Mouse (Mus musculus) embryonic fibroblast, embryonic 13.5 days (primary cell): ENCODE measurements around the gene Lrrc4b. TPM values are rescaled to one million over a fixed set of nuclear protein-coding genes. Genes with fewer than 3 reads are reported as not detected.

Experiments used
- H3K27ac ChIP-seq: 2 replicates; pipeline ENCODE4 v1.5.1; 2012; ENCODE audit warnings: low read length, control low read depth, inconsistent platforms; ENCODE audit not compliant: insufficient read depth
- H3K4me1 ChIP-seq: 2 replicates; pipeline ENCODE4 v1.6.1; 2011; ENCODE audit warnings: low read length; ENCODE audit not compliant: control insufficient read depth, insufficient read depth
- H3K4me3 ChIP-seq: 2 replicates; pipeline ENCODE4 v1.5.1; 2011; ENCODE audit warnings: mild to moderate bottlenecking, control low read depth, low read length; ENCODE audit not compliant: insufficient read depth
- CTCF ChIP-seq: IDR thresholded peaks from 2 replicates; pipeline ENCODE4 v1.5.1; 2011; ENCODE audit warnings: mild to moderate bottlenecking, control low read depth, low read length, moderate library complexity, borderline replicate concordance; ENCODE audit not compliant: insufficient read depth
- POLR2A ChIP-seq: IDR thresholded peaks from 2 replicates; pipeline ENCODE4 v1.6.1; 2011; ENCODE audit warnings: low read depth, mild to moderate bottlenecking, control low read depth, low read length, moderate library complexity
- polyA plus RNA-seq: library from polyadenylated mRNA; stranded (reverse); fragments of >200 nt; gene quantifications from 2 replicates; pipeline ENCODE4 v1.2.4, GENCODE M21; 2011; ENCODE audit warnings: low read depth; ENCODE audit not compliant: missing spikeins, insufficient read length

The Lrrc4b gene
- polyA plus RNA-seq, 1 experiment, result 0.32 TPM

DNA sequence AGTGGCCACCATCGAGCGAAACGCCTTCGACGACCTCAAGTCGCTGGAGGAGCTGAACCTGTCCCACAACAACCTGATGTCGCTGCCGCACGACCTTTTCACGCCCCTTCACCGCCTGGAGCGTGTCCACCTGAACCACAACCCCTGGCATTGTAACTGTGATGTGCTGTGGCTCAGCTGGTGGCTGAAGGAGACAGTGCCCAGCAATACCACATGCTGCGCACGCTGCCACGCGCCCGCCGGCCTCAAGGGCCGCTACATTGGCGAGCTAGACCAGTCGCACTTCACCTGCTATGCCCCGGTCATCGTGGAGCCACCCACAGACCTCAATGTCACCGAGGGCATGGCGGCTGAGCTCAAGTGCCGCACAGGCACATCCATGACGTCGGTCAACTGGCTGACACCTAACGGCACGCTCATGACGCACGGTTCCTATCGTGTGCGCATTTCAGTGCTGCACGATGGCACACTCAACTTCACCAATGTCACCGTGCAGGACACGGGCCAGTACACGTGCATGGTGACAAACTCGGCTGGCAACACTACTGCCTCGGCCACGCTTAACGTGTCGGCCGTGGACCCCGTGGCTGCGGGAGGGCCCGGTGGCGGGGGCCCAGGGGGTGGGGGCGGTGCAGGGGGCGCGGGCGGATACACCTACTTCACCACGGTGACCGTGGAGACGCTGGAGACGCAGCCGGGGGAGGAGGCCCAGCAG lies 32.8 kb downstream of the Lrrc4b start:
- TF ChIP-seq POLR2A (no peak), CTCF (no peak)
- Histone ChIP-seq H3K27ac (no peak overlapping the region), H3K4me3 (no peak overlapping the region), H3K4me1 (no peaks in the 10 kb centered on the region)

DNA sequence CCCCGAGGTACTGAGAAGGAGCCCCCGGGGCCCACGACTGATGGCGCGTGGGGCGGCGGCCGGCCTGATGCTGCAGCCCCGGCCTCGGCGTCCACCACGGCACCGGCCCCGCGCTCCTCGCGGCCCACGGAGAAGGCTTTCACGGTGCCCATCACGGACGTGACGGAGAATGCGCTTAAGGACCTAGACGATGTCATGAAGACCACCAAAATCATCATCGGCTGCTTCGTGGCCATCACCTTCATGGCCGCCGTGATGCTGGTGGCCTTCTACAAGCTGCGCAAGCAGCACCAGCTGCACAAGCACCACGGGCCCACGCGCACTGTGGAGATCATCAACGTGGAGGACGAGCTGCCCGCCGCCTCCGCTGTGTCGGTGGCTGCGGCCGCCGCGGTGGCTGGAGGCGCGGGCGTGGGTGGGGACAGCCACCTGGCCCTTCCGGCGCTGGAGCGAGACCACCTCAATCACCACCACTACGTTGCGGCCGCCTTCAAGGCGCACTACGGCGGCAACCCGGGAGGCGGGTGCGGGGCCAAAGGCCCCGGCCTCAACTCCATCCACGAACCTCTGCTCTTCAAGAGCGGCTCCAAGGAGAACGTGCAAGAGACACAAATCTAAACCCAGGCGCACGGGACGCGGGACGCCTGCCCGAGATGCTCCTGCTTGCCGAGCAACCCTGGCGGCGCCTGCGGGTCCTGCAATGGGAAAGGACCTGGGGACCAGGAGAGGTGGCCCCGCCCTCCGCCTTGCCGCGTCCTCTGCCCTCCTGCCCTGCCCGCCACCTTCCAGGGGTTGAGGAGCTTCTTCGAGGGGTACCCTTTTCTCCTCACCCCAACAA lies 33.6 kb downstream of the Lrrc4b start:
- no peaks in the 10 kb centered on the region for H3K4me1 ChIP-seq
- TF ChIP-seq CTCF, result no peak
- no peak for TF ChIP-seq POLR2A
- H3K27ac ChIP-seq, result no peak overlapping the region
- no peak overlapping the region for H3K4me3 ChIP-seq

- Histone ChIP-seq H3K4me1 (no peaks in the 10 kb centered on the region), H3K27ac (no peak overlapping the region), H3K4me3 (no peak overlapping the region)
- TF ChIP-seq POLR2A (no peak), CTCF (no peak)
These were observed 34.2 kb downstream of the Lrrc4b start for GRCm38 (mm10) chr7:44463056-44463425.

GRCm38 (mm10) chr7:44463556-44464225 lies 34.9 kb downstream of the Lrrc4b start:
- Histone ChIP-seq H3K4me1 (no peaks in the 10 kb centered on the region), H3K27ac (no peak overlapping the region), H3K4me3 (no peak overlapping the region)
- TF ChIP-seq POLR2A (no peak), CTCF (no peak)

DNA sequence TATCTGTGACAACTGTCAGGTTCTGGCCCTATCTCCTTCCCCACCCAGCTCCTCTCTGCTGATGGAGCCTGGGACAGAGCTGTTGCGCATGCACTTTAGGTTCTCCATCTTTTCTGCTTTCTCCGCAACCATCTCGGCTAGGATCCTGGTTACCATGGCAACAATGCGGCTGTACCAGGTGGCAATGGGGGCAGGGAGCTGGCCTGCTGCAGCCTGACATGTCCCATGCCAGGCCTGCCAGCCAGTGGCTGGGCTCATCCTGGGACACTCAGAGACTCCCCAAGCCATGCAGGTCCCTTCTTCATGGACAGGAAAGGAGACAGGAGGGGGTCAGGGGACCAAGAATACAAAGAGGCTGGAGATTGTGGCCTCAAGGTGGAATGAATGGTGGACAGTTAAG lies 35.7 kb downstream of the Lrrc4b start:
- Histone ChIP-seq H3K4me1 (no peaks in the 10 kb centered on the region), H3K27ac (no peak overlapping the region), H3K4me3 (no peak overlapping the region)
- no peak for TF ChIP-seq CTCF
- TF ChIP-seq POLR2A, result no peak

GRCm38 (mm10) chr7:44465111-44465510 lies 36.3 kb downstream of the Lrrc4b start, which contains the start of gene Aspdh:
TSS of gene Aspdh (plus strand) at chr7:44465391.
- Histone ChIP-seq H3K4me3 (no peak within 1 kb of the TSS), H3K4me1 (no peaks in the 10 kb centered on the region), H3K27ac (no peak within 1 kb of the TSS)
- no peak for TF ChIP-seq CTCF
- no peak for TF ChIP-seq POLR2A

DNA sequence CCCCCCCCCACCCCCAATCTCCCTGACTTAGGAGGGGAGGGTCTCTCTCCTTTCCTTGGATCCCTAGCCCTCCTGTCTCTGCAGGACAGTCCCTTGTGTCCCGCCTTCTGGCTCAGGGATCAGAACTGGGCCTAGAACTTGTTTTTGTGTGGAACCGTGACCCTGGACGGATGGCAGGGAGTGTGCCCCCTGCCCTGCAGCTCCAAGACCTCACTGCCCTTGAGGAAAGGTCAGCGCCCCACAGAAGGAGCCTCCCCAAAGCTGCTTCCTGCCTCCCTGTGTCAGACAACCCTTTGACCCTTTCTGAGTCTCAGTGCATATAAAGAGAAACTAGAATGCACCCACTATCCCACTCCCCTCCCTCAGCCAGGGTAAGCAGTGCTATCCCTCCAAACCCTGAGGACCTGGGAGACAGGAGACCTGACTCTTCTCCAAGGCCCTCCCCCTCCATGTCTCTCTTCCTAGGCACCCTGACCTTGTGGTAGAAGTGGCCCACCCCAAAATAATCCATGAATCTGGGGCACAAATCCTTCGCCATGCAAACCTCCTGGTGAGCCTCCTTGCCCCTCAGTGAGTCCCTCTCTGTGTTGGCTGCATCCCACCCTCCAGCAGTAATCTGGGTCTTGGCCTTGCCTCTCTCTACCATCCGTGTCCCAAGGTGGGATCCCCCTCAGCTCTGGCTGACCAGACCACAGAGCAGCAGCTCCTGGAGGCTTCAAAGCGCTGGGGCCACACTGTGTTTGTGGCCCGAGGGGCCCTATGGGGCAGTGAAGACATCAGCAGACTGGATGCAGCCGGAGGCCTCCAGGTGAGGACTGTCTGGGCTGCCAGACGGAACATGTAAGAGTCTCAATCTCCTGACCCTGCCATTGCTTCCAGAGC lies 37.4 kb downstream of the Lrrc4b start:
- H3K27ac ChIP-seq, result no peak overlapping the region
- no peak overlapping the region for H3K4me3 ChIP-seq
- no peaks in the 10 kb centered on the region for H3K4me1 ChIP-seq
- TF ChIP-seq CTCF, result no peak
- no peak for TF ChIP-seq POLR2A

- no peak overlapping the region for H3K27ac ChIP-seq
- TF ChIP-seq CTCF (no peak), POLR2A (no peak)
These were observed 38.1 kb downstream of the Lrrc4b start for GRCm38 (mm10) chr7:44466888-44467311.

DNA sequence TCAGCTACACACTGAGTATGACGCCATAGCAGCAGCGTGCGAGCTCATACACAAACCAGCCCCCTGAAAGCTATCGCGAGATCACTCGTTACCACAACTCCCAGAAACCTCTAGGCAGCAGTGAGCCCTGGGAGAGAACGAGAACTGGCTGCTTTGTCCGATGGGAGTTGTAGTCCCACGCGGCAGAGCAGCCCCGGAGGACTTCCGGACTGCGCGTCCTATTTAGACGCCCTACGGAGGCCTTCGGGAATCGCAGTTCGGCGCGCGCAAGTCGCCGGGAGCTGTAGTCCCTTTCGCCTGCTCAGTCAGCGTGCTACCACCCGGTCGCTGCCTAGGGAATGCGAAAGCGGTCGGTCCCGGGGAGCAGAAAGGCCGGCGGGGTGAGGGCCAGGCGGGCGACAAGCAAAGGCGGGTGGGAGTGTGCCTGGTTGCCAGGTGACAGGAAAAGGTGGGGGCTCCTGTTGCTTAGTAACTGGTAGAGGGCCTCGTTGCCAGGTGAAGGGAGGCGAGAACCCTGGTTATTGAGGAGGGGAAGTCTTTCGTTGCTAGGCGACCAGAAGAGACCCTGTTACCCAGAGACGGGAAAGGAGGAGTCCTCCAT lies 39.1 kb downstream of the Lrrc4b start, which contains the start of gene Josd2:
TSS of gene Josd2 (plus strand) at position 170 of the 601 bp plus-strand sequence.
- no peaks in the 10 kb centered on the region for H3K4me1 ChIP-seq
- TF ChIP-seq CTCF (no peak), POLR2A (peak; percentile 79)
- peak within 1 kb of the TSS; percentile 76 for H3K4me3 ChIP-seq
- H3K27ac ChIP-seq, result no peak within 1 kb of the TSS

More at GRCm38 (mm10) chr7:44466888-44467311, 38.1 kb downstream of the Lrrc4b start:
- Histone ChIP-seq H3K4me3 (no peak overlapping the region), H3K4me1 (no peaks in the 10 kb centered on the region)
